Mouse (Mus musculus) common myeloid progenitor, adult 5-6 weeks (primary cell): ENCODE measurements around the gene Card9. TPM values are rescaled to one million over a fixed set of nuclear protein-coding genes. Genes with fewer than 3 reads are reported as not detected.
A peak's percentile ranks its signal among the peaks of the same experiment; 100 is the strongest.

Experiments
- ATAC-seq: replicated peaks from 2 replicates; pipeline ENCODE4 v1.8.0; 2016; ENCODE audit warnings: low read depth, mild to moderate bottlenecking, moderate TSS enrichment, inconsistent platforms; ENCODE audit not compliant: poor library complexity, severe bottlenecking
- total RNA-seq: library from RNA; stranded (forward); fragments of 200-1000, 187-1606 nt; gene quantifications from 2 replicates; pipeline ENCODE4 v1.2.3, GENCODE M21; 2017

Gene Card9
- total RNA-seq, 1 experiment from 2014 or later = 46.4 TPM

DNA sequence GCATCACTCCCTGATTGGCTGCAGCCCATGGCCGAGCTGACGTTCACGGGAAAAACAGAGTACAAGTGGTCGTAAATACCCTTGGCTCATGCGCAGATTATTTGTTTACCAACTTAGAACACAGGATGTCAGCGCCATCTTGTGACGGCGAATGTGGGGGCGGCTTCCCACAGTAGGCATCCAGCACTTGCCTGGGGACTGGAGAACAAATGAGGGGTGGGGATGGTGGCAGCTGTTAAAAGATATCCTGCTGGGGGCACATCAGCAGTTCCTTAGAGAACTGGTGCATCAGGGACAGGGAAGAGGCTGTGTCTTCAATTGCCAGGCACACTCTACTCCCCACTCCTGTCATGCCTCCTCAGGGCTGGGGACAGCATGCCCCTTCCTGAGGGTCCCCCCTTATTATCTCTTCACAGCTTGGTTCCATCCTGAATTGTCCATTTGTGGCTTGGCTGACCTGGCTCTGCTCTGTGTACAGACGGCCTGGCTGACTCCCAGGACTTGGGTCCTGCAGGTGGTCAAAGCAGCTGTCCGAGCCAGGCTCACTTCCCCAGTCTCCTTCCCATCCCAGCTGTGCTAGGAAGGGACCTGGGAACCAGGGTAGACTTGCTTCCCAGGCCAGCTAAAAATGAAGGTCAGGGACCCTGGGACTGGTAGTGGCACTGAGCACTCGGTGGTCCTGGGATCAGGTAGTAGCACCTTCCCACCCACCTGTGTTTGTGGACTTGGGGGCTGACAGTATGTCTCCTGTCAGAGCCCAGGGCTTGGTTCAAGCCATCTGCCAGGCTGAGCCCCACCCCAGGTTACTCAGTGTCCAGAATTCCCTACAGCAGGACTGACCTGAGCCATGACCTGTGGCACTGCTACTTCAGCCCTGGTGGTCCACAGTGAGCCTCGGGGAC is 22.2 kb downstream of the Card9 start:
- ATAC-seq = no peak

DNA sequence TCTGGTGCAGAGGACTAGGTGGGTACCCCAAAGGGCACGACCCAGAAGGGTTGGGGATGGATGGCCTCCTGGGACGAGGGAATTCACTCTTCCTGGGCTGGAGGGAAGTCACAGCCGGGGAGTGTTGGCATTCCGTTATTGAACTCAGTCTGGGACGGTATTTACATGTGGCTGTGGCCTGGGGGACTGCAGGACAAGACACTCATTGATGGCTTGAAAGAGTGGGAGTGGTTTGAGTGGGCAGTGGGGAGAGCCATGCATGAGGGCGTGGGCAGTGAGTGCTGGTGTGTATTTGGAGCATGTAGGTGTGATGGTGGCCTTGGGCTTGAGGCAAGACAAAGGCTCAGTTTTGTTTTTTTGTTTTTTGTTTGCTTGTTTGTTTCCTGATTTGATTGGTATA is 30.0 kb downstream of the Card9 start:
- no peak for ATAC-seq

DNA sequence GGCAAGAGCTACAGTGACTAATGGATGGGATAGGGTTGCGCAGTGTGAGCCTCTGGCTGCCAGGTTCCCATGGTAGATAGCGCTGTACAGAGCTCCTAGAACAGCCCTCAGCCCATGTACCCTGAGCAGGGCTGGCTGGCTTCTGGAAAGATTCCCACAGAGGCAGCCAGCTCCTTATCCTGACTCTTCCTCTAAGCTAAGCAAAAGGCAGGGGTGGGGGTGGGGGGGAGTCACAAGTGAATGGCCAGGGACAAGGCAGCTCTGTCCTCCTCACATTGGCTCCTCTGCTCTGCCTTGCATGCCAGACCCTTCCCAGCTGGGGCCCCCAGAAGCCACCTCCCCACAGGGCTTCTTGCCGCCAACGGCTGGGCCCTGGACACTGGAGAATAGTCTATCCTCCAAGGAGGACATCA is 30.7 kb downstream of the Card9 start:
- no peak for ATAC-seq

DNA sequence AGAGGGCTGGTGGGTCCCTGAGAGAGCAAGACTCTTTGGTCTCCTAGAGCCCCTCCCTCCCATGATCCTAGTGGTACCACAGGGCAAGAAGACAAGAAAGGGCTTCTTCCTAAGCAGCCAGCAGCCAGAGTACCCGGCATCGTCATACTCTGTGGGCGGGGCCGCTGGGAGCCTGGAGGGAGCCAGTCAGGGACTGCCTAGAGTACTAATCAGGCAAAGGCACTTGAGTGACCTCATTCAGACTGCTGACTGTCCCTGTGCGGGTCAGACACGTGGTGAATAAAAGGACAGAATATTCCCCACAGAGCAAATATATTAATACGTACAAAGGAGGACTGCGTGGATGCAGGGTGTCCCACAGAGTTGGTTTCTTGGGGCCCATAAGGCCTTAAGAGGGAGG is 31.3 kb downstream of the Card9 start:
- ATAC-seq = no peak

DNA sequence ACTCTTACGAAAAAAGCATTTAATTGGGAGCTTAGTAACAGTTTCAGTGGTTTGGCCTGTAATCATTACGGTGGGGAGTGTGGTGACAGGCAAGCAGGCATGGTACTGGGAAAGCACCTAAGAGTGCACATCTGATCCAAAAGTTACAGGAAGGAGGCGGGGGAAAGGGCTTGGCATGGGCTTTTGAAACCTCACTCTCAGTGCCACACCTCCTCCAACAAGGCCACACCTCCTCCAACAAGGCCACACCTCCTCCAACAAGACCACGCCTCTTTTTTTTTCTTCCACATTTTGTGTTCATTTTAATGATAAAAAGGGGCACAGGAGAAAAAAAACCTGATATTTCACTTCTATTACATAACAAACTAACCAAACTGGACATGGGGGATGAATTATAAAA is 32.9 kb downstream of the Card9 start:
- ATAC-seq = peak; percentile 63

DNA sequence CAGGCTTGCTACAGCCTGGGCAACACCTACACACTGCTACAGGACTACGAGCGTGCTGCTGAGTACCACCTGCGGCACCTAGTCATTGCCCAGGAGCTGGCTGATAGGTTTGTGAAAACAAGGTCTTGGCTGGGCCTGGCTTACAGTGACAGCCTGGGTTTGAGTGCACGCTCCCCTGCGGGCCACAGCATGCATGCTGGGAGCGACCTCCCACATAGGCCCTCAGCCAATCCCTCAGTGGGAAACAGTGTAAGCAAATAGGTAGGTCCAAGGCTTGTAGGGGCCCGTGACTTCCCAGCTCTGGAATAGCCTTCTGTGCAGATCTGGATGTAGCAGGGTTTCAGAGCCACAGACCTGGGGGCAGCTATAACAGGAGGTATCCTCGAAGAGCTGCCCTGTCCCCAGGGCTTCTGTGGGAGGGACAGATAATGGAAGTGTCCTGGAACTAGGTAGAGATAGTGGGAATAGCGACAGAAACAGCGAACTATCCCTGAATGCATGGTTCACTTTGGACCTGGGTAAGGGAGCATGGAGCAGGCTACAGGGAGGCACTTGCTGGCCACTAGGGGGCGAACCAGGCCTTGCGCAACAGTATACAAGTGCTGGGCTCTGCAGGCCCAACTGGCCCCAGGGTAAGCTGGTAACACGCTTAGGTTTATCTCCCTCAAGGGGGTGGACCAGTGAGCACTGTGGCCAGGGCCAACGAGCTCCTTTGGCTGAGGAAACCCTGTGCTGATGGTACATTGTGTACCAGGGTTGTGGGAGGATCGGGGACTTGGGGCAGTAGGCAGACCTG is 35.1 kb downstream of the Card9 start:
- peak; percentile 77 for ATAC-seq

GRCm38 (mm10) chr2:26324917-26325316 is 35.8 kb downstream of the Card9 start:
- ATAC-seq = no peak

GRCm38 (mm10) chr2:26323589-26324325 is 37.0 kb downstream of the Card9 start:
- ATAC-seq = no peak

DNA sequence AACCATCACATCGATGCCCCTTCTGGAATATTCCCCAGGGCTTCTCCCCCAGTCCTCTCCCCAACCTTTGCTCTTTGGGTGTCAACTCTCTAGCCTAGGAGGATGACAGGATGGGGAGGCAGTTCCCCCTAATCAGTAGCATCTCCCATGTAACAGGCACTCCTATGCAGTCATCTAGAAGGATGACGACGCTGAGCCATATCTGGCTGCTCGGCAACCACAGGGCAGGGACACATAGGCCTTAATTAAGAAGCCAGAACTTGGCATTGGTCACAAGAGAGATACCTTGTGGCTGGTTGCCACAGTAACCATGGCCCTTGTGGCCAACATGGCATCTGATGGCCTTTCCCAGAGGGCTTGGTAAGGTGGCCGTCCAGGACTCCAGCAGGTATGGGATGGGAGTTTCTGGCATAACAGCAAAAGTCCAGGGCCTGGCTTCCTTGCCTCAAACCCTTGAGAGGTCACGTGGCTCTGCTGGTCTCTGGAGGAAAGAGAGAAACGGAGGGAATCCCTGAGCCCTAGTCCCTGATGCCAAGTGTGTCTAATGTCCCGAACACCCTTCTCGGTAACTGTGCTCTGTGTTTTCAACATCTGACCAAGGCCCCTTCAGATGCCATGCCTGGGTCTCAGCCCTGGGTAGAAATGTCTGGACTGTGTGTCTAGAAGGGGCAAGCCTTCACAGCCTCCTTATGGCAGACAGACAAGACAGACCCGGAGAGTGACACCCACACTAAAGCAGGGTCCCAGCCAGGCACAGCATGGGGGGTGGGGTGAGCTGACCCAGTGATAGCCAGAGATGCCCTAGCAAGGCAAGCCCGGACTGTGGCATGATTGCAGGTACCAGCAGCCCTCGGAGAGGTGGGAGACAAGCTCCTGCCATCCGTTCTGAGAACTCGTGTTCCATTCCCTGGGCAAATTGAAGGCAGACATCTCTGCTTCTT is 40.2 kb downstream of the Card9 start:
- ATAC-seq = no peak

- ATAC-seq = no peak
These were observed 41.0 kb downstream of the Card9 start for GRCm38 (mm10) chr2:26319519-26320244.

- ATAC-seq = no peak
These were observed 41.6 kb downstream of the Card9 start for GRCm38 (mm10) chr2:26319109-26319508.

DNA sequence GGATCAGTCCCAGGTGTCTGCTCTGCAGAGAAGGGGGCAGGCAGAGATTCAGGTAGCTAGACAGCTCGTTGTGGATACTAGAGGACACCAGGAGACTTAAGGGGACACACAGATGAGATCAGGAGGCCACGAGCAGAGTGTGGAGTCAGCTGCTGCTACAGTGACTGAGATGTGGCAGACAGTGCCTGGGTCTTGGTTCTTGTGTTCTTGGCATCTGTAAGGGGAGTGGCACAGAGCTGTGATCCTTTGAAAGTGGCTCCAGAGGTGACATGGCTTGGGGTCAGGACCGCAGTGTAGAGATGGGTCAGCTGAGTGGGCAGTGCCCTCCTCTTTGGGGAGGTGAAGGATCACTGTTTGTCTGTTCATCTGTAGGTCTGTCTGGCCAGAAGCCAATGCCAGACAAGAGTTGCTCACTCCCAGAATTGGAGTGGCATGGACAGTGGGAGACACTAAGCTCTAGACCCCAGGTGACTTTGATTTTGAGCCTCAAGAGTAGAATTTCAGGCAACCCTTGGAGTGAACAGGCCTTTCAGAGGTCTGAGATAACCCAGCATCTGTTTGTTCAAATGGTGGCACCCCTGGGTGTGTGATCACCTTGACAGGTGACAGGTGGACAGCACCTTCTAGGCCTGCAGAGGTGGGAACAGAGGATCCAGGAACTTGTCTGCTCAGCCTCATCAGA is 42.6 kb downstream of the Card9 start:
- no peak for ATAC-seq

DNA sequence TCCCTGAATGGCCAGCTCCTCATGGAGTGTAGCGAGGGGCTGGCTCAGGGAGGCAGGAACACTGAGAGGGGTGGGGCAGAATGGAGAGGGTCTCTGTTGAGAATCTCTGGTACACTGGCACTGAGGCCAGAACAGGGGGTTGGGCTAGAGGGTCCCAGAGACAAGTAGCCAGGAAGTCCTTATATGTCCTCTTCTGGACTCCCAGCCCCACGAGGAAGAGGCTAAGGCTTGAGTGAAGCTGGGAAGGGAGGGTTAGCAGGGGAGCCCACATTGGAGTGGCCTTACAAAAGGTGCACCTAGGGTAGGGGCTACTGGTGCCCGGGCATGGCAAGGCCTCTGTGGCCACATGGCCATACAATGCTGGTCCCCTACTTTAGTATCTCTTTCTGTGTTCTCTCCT is 43.3 kb downstream of the Card9 start:
- no peak for ATAC-seq

DNA sequence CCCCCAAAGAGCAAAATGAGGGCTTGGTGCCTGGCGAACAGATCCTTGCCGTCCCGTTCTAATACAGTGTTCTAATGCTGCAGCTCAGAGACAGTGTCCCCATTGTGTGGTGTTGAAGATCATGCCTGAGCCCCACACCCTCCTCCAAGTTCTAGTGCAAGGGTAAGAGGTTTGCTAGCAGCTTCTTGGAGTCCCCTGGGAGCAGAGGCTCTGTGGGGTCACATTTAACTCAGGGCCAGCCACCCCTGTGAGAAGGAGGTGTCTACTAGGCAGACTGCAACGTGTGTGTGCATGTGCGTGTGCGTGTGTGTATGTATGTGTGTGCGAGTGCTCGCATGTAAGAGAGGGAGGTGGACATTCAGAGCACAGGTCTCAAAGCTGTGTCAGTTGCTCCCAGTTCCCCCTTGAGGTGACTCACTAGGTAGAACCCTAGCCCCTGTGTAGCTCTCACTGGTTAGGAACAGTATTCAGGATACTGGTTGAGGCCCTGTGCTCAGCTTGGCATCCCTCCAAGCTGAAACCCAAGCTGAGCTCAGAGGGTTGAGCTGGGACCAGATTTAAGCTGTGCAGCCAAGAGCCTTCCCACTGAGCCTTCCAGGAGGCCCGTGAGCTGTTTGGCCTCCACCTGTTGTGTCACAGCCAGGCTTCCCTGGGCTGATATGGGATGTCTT is 44.0 kb downstream of the Card9 start:
- ATAC-seq = no peak

DNA sequence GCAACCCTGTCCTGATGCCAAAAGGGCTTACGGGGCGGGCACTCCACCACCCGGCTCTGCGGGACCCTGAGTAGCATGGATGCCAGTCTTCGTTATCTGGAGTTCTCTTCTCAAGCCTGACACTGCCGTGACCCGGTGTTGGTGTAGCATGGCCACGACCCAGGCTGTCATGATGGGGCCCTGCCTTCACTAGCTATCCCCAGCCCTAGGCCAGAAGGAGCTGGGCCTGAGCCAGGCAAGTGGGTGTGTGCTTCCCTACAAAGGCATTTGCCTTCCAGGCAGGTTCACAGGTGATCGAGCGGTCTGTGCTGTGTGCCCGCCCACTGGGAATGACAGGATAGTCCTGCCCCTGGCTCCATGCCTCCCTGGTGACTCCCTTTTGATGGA is 44.8 kb downstream of the Card9 start:
- peak; percentile 16; the same call in 1 of the 2 replicates for ATAC-seq

- peak; percentile 46 for ATAC-seq
These were observed 45.4 kb downstream of the Card9 start, which contains the start of gene Gpsm1 for GRCm38 (mm10) chr2:26315072-26315924. TSS of gene Gpsm1 (plus strand) at chr2:26315515.
